Mouse (Mus musculus): ENCODE data around the gene Map3k1. TPM values are rescaled to one million over a fixed set of nuclear protein-coding genes. Genes with fewer than 3 reads are reported as not detected.

Map3k1 gene
- polyA plus RNA-seq, 1 experiment from 2014 or later: 12.5 TPM

DNA sequence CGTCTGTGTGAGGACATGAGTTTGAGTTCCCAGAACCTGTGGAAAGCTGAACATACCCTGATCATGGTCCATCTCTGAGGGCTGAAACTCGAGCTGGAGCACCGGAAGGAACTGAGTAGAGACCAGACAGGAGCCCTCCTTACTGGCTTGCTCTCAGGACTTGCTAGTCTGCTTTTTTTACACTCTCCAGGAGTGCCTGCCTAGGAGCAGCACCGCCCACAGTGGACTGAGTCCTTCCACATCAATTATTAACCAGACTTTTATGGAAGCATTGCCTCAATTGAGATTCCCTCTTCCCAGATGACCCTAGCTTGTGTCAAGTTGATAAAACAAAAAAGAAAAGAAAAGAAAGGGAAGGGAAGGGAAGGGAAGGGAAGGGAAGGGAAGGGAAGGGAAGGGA is 18.7 kb upstream of the Map3k1 start:
- no peak for ATAC-seq (ENCODE audit: extremely low read depth, insufficient number of reproducible peaks, low FRiP score, low TSS enrichment)
- Histone ChIP-seq H3K9ac (no peak overlapping the region), H3K27ac (replicated peaks) (no peak overlapping the region), H3K9me3 (no peaks in the 10 kb centered on the region), H3K4me3 (no peak overlapping the region), H3K4me1 (no peaks in the 10 kb centered on the region), H3K36me3 (no peaks in the 10 kb centered on the region), H3K4me2 (no peak overlapping the region), H3K27me3 (replicated peaks) (no peaks in the 10 kb centered on the region)
- WGBS: 62% methylated on average over 4 of the region's 4 CpGs

DNA sequence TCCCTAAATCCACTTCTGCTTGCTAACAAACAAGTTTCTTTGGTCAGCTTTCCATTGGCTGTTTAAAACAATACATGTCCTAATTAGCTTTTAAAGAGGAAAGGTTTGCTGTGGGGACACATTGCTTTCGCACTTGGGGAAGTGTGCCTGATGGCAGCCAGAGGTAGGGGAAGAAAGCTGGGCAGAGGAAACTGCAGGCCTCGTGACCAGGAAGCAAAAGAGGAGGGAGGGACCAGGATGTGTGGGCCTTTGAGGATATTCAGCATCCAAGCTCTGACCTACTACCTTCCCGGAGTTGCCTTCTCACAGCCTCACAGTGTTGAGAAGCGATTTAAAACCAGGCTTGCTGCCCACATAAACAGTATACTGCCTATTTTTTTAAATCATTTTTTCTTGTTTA is 15.4 kb upstream of the Map3k1 start:
- H3K27ac ChIP-seq (replicated peaks): no peak overlapping the region
- no peak for ATAC-seq (ENCODE audit: extremely low read depth, insufficient number of reproducible peaks, low FRiP score, low TSS enrichment)
- whole genome bisulfite sequencing: 61% methylated on average over 4 of the region's 4 CpGs

DNA sequence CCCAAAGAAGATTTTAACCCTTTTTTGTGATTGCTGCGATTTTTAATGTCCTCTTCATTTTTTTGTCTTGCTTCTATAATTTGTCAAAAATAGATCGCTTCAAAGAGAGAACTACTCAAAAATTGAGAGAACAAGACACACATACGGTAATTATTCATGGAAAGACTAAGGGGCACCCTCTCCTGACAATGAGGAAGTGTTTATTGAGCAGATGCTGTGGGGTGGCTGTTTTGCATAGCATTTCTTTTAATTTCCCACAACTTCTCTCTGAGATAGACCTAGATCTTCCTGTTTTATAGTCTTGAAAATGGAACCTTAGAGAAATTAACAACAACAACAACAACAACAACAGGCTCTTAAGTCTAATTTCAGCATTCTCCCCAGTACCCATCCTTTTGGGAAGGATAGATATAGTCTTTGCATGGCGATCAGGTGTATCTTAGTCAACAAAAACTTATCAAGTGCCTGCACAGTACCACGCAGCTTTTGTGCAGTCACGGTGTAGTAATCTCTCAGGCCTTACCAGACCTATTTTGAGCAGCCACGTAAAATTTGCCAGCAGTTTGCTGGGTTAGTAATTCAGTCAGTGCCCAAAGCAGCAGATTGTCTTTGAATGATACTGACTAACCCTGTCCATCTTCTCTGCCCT is 13.1 kb upstream of the Map3k1 start:
- Histone ChIP-seq H3K4me1 (no peaks in the 10 kb centered on the region), H3K9me3 (no peaks in the 10 kb centered on the region), H3K27ac (replicated peaks) (no peak overlapping the region), H3K27me3 (replicated peaks) (no peaks in the 10 kb centered on the region), H3K4me3 (no peak overlapping the region), H3K4me2 (no peak overlapping the region), H3K36me3 (no peaks in the 10 kb centered on the region), H3K9ac (no peak overlapping the region)
- no peak for ATAC-seq (ENCODE audit: extremely low read depth, insufficient number of reproducible peaks, low FRiP score, low TSS enrichment)
- 73% methylated on average over 7 of the region's 7 CpGs for WGBS

More for the DNA sequence above, 15.4 kb upstream of the Map3k1 start:
- no peaks in the 10 kb centered on the region for H3K9me3 ChIP-seq
- H3K9ac ChIP-seq: no peak overlapping the region
- H3K27me3 ChIP-seq (replicated peaks): no peaks in the 10 kb centered on the region
- H3K36me3 ChIP-seq: no peaks in the 10 kb centered on the region
- no peak overlapping the region for H3K4me3 ChIP-seq
- no peaks in the 10 kb centered on the region for H3K4me1 ChIP-seq
- H3K4me2 ChIP-seq: no peak overlapping the region

DNA sequence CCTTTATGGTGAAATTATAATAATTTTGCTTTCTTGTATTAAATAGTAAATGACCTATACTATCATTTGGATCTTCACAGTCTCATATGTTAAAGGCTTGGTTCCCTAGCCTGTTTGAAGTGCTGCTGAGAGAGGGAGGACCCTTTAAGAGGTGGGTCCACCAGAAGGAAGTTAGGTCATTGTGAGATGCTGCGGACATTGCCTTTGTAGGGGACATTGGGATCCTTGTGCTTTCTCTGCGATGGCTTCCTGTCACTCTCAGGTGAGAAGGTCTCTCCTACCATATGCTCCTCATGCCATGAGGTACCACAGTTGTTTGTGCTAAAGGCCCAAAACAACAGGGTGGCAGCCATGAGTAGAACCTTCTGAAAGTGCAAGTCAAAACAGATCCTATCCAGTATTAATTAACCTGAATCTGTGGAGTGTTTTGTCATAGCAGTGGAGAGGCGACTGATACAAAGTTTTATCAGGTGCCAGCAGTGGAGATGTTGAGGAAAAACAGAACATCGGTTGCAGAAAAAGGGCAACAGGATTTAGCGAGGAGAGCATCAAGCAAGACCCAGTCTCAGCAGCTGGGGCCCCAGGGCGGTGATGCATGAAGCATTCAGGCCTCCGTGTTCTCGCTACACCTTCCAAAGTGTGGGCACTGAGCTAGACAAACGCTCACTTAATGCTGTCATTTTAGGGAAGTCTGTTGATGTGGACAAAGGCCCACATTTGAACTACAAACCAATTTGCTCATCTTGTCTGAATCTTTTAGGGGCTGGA is 11.0 kb upstream of the Map3k1 start:
- Histone ChIP-seq H3K4me1 (no peaks in the 10 kb centered on the region), H3K36me3 (no peaks in the 10 kb centered on the region), H3K4me3 (no peak overlapping the region), H3K27me3 (replicated peaks) (no peaks in the 10 kb centered on the region), H3K9ac (no peak overlapping the region), H3K9me3 (peaks cover 4% of the 10 kb centered on the region; the same call in 1 of the 2 replicates), H3K27ac (replicated peaks) (no peak overlapping the region), H3K4me2 (no peak overlapping the region)
- no peak for ATAC-seq (ENCODE audit: extremely low read depth, insufficient number of reproducible peaks, low FRiP score, low TSS enrichment)
- 75% methylated on average over 9 of the region's 9 CpGs for WGBS

- H3K27me3 ChIP-seq (replicated peaks): no peaks in the 10 kb centered on the region
- H3K9me3 ChIP-seq: peaks cover 4% of the 10 kb centered on the region; the same call in 1 of the 2 replicates
- no peak for ATAC-seq (ENCODE audit: extremely low read depth, insufficient number of reproducible peaks, low FRiP score, low TSS enrichment)
- 80% methylated on average over 4 of the region's 4 CpGs for WGBS
- no peaks in the 10 kb centered on the region for H3K4me1 ChIP-seq
- no peaks in the 10 kb centered on the region for H3K36me3 ChIP-seq
- no peak overlapping the region for H3K4me2 ChIP-seq
- no peak overlapping the region for H3K9ac ChIP-seq
- no peak overlapping the region for H3K4me3 ChIP-seq
- H3K27ac ChIP-seq (replicated peaks): no peak overlapping the region
Measured at GRCm38 (mm10) chr13:111819106-111819505, 10.3 kb upstream of the Map3k1 start.

GRCm38 (mm10) chr13:111818216-111818903 is 9.6 kb upstream of the Map3k1 start:
- H3K36me3 ChIP-seq: no peaks in the 10 kb centered on the region
- H3K4me3 ChIP-seq: no peak overlapping the region
- H3K9ac ChIP-seq: no peak overlapping the region
- H3K4me2 ChIP-seq: no peak overlapping the region
- WGBS: 63% methylated on average over 15 of the region's 15 CpGs
- no peaks in the 10 kb centered on the region for H3K27me3 ChIP-seq (replicated peaks)
- peaks cover 4% of the 10 kb centered on the region; the same call in 1 of the 2 replicates for H3K9me3 ChIP-seq
- no peaks in the 10 kb centered on the region for H3K4me1 ChIP-seq
- no peak for ATAC-seq (ENCODE audit: extremely low read depth, insufficient number of reproducible peaks, low FRiP score, low TSS enrichment)
- no peak overlapping the region for H3K27ac ChIP-seq (replicated peaks)

GRCm38 (mm10) chr13:111817773-111818172 is 9.0 kb upstream of the Map3k1 start:
- no peaks in the 10 kb centered on the region for H3K27me3 ChIP-seq (replicated peaks)
- peaks cover 4% of the 10 kb centered on the region; the same call in 1 of the 2 replicates for H3K9me3 ChIP-seq
- no peak overlapping the region for H3K4me2 ChIP-seq
- no peak overlapping the region for H3K27ac ChIP-seq (replicated peaks)
- no peak for ATAC-seq (ENCODE audit: extremely low read depth, insufficient number of reproducible peaks, low FRiP score, low TSS enrichment)
- H3K4me1 ChIP-seq: no peaks in the 10 kb centered on the region
- no peaks in the 10 kb centered on the region for H3K36me3 ChIP-seq
- WGBS: 69% methylated on average over 7 of the region's 7 CpGs
- no peak overlapping the region for H3K4me3 ChIP-seq
- no peak overlapping the region for H3K9ac ChIP-seq

- no peak overlapping the region for H3K9ac ChIP-seq
- H3K4me1 ChIP-seq: no peaks in the 10 kb centered on the region
- no peak overlapping the region for H3K4me2 ChIP-seq
- no peaks in the 10 kb centered on the region for H3K36me3 ChIP-seq
- no peak for ATAC-seq (ENCODE audit: extremely low read depth, insufficient number of reproducible peaks, low FRiP score, low TSS enrichment)
- no peak overlapping the region for H3K4me3 ChIP-seq
- peaks cover 4% of the 10 kb centered on the region; the same call in 1 of the 2 replicates for H3K9me3 ChIP-seq
- no peaks in the 10 kb centered on the region for H3K27me3 ChIP-seq (replicated peaks)
- WGBS: 90% methylated on average over 3 of the region's 3 CpGs
- H3K27ac ChIP-seq (replicated peaks): no peak overlapping the region
Measured at GRCm38 (mm10) chr13:111816431-111816830, 7.6 kb upstream of the Map3k1 start.

- Histone ChIP-seq H3K36me3 (no peaks in the 10 kb centered on the region), H3K27me3 (replicated peaks) (no peaks in the 10 kb centered on the region), H3K4me2 (no peak overlapping the region), H3K4me3 (no peak overlapping the region), H3K4me1 (no peaks in the 10 kb centered on the region), H3K9ac (no peak overlapping the region), H3K9me3 (peaks cover 4% of the 10 kb centered on the region; the same call in 1 of the 2 replicates), H3K27ac (replicated peaks) (no peak overlapping the region)
- 93% methylated on average over 4 of the region's 4 CpGs for WGBS
- no peak for ATAC-seq (ENCODE audit: extremely low read depth, insufficient number of reproducible peaks, low FRiP score, low TSS enrichment)
Measured at GRCm38 (mm10) chr13:111815486-111815885, 6.7 kb upstream of the Map3k1 start.

DNA sequence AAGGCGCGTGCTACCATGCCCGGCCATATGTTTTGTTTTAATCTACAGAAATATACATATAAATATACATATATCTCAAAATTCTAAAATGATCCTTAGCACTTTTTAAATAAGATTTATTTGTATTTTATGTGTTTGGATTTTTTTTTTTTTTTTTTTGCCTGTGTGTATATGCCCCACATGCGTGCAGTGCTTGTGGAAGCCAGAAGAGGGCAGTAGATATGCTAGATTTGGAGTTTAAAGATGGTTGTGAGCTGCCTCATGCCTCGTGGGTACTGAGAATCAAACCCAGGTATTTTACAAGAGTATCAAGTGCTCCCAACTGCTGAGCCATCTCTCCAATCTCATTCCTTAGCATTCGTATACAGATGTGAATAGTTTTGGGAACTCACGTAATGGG is 6.2 kb upstream of the Map3k1 start:
- no peak overlapping the region for H3K27ac ChIP-seq (replicated peaks)
- H3K36me3 ChIP-seq: no peaks in the 10 kb centered on the region
- H3K4me2 ChIP-seq: no peak overlapping the region
- no peak for ATAC-seq (ENCODE audit: extremely low read depth, insufficient number of reproducible peaks, low FRiP score, low TSS enrichment)
- H3K4me3 ChIP-seq: no peak overlapping the region
- H3K4me1 ChIP-seq: peaks cover 1% of the 10 kb centered on the region; the same call in 1 of the 2 replicates
- no peaks in the 10 kb centered on the region for H3K27me3 ChIP-seq (replicated peaks)
- 96% methylated on average over 7 of the region's 7 CpGs for WGBS
- peaks cover 4% of the 10 kb centered on the region; the same call in 1 of the 2 replicates for H3K9me3 ChIP-seq
- no peak overlapping the region for H3K9ac ChIP-seq

DNA sequence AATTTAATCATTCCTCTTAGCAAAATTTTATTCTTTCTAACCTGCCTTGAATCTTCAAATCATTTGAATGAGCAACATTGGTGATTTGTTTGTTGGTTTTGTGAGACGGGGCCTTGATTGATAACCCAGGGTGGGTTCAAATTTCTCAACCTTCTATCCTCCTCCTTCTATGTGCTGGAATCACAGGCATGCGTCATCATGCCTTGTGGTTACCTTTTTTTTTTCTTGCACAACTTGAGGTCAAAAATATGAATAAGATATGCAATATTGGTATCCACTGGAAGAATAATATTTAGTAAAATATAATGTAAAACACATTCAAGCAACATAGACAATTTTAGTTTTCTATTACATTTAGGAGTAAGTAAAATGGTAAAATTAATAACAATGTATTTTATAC is 3.9 kb upstream of the Map3k1 start:
- H3K9me3 ChIP-seq: peaks cover 4% of the 10 kb centered on the region; the same call in 1 of the 2 replicates
- 84% methylated on average over 2 of the region's 2 CpGs for WGBS
- no peak overlapping the region for H3K9ac ChIP-seq
- no peak overlapping the region for H3K4me3 ChIP-seq
- peaks cover 5% of the 10 kb centered on the region; the same call in 1 of the 2 replicates for H3K4me1 ChIP-seq
- no peaks in the 10 kb centered on the region for H3K27me3 ChIP-seq (replicated peaks)
- ATAC-seq (ENCODE audit: extremely low read depth, insufficient number of reproducible peaks, low FRiP score, low TSS enrichment): no peak
- no peak overlapping the region for H3K4me2 ChIP-seq
- H3K27ac ChIP-seq (replicated peaks): no peak overlapping the region
- no peaks in the 10 kb centered on the region for H3K36me3 ChIP-seq
